Mouse (Mus musculus) midbrain, embryonic 13.5 days (tissue): ENCODE data around the gene Atrnl1. TPM values are rescaled to one million over a fixed set of nuclear protein-coding genes. Genes with fewer than 3 reads are reported as not detected.

Experiments used
- ATAC-seq: fragments of 200-750 bp; cut with Nextera tagmentation; 2 replicates; pipeline ENCODE4 v1.8.0; 2017; ENCODE audit warnings: mild to moderate bottlenecking, moderate TSS enrichment, moderate library complexity
- H3K27ac ChIP-seq: fragments of 300-500 bp; sonication (generic); 2 replicates; pipeline ENCODE4 v1.5.1; 2015; ENCODE audit warnings: inconsistent platforms, mild to moderate bottlenecking, moderate library complexity
- H3K27me3 ChIP-seq: fragments of 300-500 bp; sonication (generic); 2 replicates; pipeline ENCODE4 v1.6.1; 2015; ENCODE audit warnings: mild to moderate bottlenecking, inconsistent platforms
- H3K36me3 ChIP-seq: fragments of 300-500 bp; sonication (generic); 2 replicates; pipeline ENCODE4 v1.6.1; 2015; ENCODE audit warnings: mild to moderate bottlenecking, inconsistent platforms
- H3K4me1 ChIP-seq: fragments of 300-500 bp; sonication (generic); replicated peaks from 2 replicates; pipeline ENCODE4 v1.6.1; 2015; ENCODE audit warnings: inconsistent platforms
- H3K4me2 ChIP-seq: fragments of 300-500 bp; sonication (generic); replicated peaks from 2 replicates; pipeline ENCODE4 v1.6.1; 2015; ENCODE audit warnings: moderate library complexity, mild to moderate bottlenecking, inconsistent platforms
- H3K4me3 ChIP-seq: fragments of 300-500 bp; sonication (generic); replicated peaks from 2 replicates; pipeline ENCODE4 v1.5.1; 2015; ENCODE audit warnings: mild to moderate bottlenecking, inconsistent platforms
- H3K9ac ChIP-seq: fragments of 300-500 bp; sonication (generic); replicated peaks from 2 replicates; pipeline ENCODE4 v1.6.1; 2015; ENCODE audit warnings: mild to moderate bottlenecking, inconsistent platforms
- H3K9me3 ChIP-seq: fragments of 300-500 bp; sonication (generic); 2 replicates; pipeline ENCODE4 v1.6.1; 2016; ENCODE audit warnings: mild to moderate bottlenecking, inconsistent platforms
- WGBS: fragments of 180-500 bp; shearing (Covaris S2); methylation state at CpG from one replicate; pipeline ENCODE4 v1.1.7; 2015; 5-methylcytosine and 5-hydroxymethylcytosine counted together
- polyA plus RNA-seq: library from polyadenylated mRNA; unstranded; fragments of >200 nt; fragmentation: Nextera tagmentation; extraction: Ambion mirVana; gene quantifications from 2 replicates; pipeline ENCODE4 v1.2.1, GENCODE M21; 2015

Gene Atrnl1
- polyA plus RNA-seq: 10.0 and 10.2 TPM in 2 replicates

- under 1% methylated on average over 67 of the region's 103 CpGs for WGBS
- Histone ChIP-seq H3K4me1 (peaks cover 39% of the 10 kb centered on the region), H3K36me3 (no peaks in the 10 kb centered on the region), H3K4me3 (peak within 1 kb of the TSS; percentile 83), H3K4me2 (peak within 1 kb of the TSS; percentile 95), H3K27ac (peak within 1 kb of the TSS; percentile 98), H3K9me3 (no peaks in the 10 kb centered on the region), H3K9ac (peak within 1 kb of the TSS; percentile 95), H3K27me3 (no peaks in the 10 kb centered on the region)
- peak; percentile 92 for ATAC-seq
Measured at GRCm38 (mm10) chr19:57610476-57611261, at the start of gene Atrnl1. Gene Atrnl1, plus strand, starts transcription at chr19:57611034.

GRCm38 (mm10) chr19:57561486-57561885, 49.3 kb upstream of the Atrnl1 start:
- H3K27ac ChIP-seq: no peak overlapping the region
- no peaks in the 10 kb centered on the region for H3K36me3 ChIP-seq
- no peaks in the 10 kb centered on the region for H3K9me3 ChIP-seq
- 0 out of 2 replicates have a peak, but pooled peaks cover 3% of the 10 kb centered on the region for H3K27me3 ChIP-seq
- no peak overlapping the region for H3K4me3 ChIP-seq
- 68% methylated on average over 4 of the region's 4 CpGs for WGBS
- H3K4me2 ChIP-seq: no peak overlapping the region
- no peak overlapping the region for H3K9ac ChIP-seq
- no peak for ATAC-seq
- peaks cover 12% of the 10 kb centered on the region for H3K4me1 ChIP-seq

GRCm38 (mm10) chr19:57569040-57569439, 41.8 kb upstream of the Atrnl1 start:
- Histone ChIP-seq H3K27me3 (no peaks in the 10 kb centered on the region), H3K9ac (no peak overlapping the region), H3K9me3 (no peaks in the 10 kb centered on the region), H3K4me2 (no peak overlapping the region), H3K4me1 (peaks cover 12% of the 10 kb centered on the region), H3K36me3 (no peaks in the 10 kb centered on the region), H3K4me3 (no peak overlapping the region), H3K27ac (no peak overlapping the region)
- ATAC-seq: no peak
- 85% methylated on average over 6 of the region's 6 CpGs for WGBS

GRCm38 (mm10) chr19:57572360-57573237, 38.2 kb upstream of the Atrnl1 start:
- peak; percentile 77 for ATAC-seq
- no peak overlapping the region for H3K4me2 ChIP-seq
- no peak overlapping the region for H3K4me3 ChIP-seq
- H3K4me1 ChIP-seq: peaks cover 30% of the 10 kb centered on the region
- no peak overlapping the region for H3K9ac ChIP-seq
- peak overlapping the region; percentile 67 for H3K27ac ChIP-seq
- no peaks in the 10 kb centered on the region for H3K9me3 ChIP-seq
- H3K27me3 ChIP-seq: no peaks in the 10 kb centered on the region
- WGBS: 54% methylated on average over 16 of the region's 16 CpGs
- H3K36me3 ChIP-seq: no peaks in the 10 kb centered on the region

- peak; percentile 49; the same call in 1 of the 2 replicates for ATAC-seq
- H3K27me3 ChIP-seq: no peaks in the 10 kb centered on the region
- H3K36me3 ChIP-seq: no peaks in the 10 kb centered on the region
- peaks cover 30% of the 10 kb centered on the region for H3K4me1 ChIP-seq
- H3K9ac ChIP-seq: no peak overlapping the region
- no peak overlapping the region for H3K4me2 ChIP-seq
- H3K27ac ChIP-seq: peak overlapping the region; percentile 67; the same call in 1 of the 2 replicates
- no peak overlapping the region for H3K4me3 ChIP-seq
- H3K9me3 ChIP-seq: no peaks in the 10 kb centered on the region
Measured at GRCm38 (mm10) chr19:57573470-57573869, 37.4 kb upstream of the Atrnl1 start.

GRCm38 (mm10) chr19:57575027-57575426, 35.8 kb upstream of the Atrnl1 start:
- 83% methylated on average over 7 of the region's 7 CpGs for WGBS

GRCm38 (mm10) chr19:57576836-57577235, 34.0 kb upstream of the Atrnl1 start:
- H3K4me1 ChIP-seq: peaks cover 30% of the 10 kb centered on the region
- H3K9me3 ChIP-seq: no peaks in the 10 kb centered on the region
- no peak overlapping the region for H3K4me2 ChIP-seq
- peak overlapping the region; percentile 27 for H3K27ac ChIP-seq
- no peak overlapping the region for H3K4me3 ChIP-seq
- no peaks in the 10 kb centered on the region for H3K36me3 ChIP-seq
- ATAC-seq: peak; percentile 25; the same call in 1 of the 2 replicates
- H3K27me3 ChIP-seq: no peaks in the 10 kb centered on the region
- H3K9ac ChIP-seq: 0 out of 2 replicates have a peak overlapping the region, but pooled peaks have one; percentile 5
- 18% methylated on average over 5 of the region's 5 CpGs for WGBS

More at GRCm38 (mm10) chr19:57575027-57575426, 35.8 kb upstream of the Atrnl1 start:
- H3K9ac ChIP-seq: no peak overlapping the region
- H3K9me3 ChIP-seq: no peaks in the 10 kb centered on the region
- H3K4me3 ChIP-seq: no peak overlapping the region
- no peaks in the 10 kb centered on the region for H3K27me3 ChIP-seq
- ATAC-seq: no peak
- H3K4me1 ChIP-seq: peaks cover 30% of the 10 kb centered on the region
- no peak overlapping the region for H3K4me2 ChIP-seq
- no peak overlapping the region for H3K27ac ChIP-seq
- H3K36me3 ChIP-seq: no peaks in the 10 kb centered on the region

- Histone ChIP-seq H3K27ac (peak overlapping the region; percentile 59; the same call in 1 of the 2 replicates), H3K9ac (0 out of 2 replicates have a peak overlapping the region, but pooled peaks have one; percentile 5), H3K4me1 (peaks cover 28% of the 10 kb centered on the region), H3K4me3 (no peak overlapping the region), H3K4me2 (no peak overlapping the region), H3K9me3 (no peaks in the 10 kb centered on the region), H3K36me3 (no peaks in the 10 kb centered on the region), H3K27me3 (no peaks in the 10 kb centered on the region)
- no peak for ATAC-seq
- WGBS: 70% methylated on average over 6 of the region's 6 CpGs
Measured at GRCm38 (mm10) chr19:57577256-57577655, 33.6 kb upstream of the Atrnl1 start.

- Histone ChIP-seq H3K9ac (no peak overlapping the region), H3K9me3 (no peaks in the 10 kb centered on the region), H3K4me2 (no peak overlapping the region), H3K4me3 (no peak overlapping the region), H3K36me3 (no peaks in the 10 kb centered on the region), H3K4me1 (peaks cover 19% of the 10 kb centered on the region), H3K27me3 (no peaks in the 10 kb centered on the region), H3K27ac (no peak overlapping the region)
- 89% methylated on average over 7 of the region's 7 CpGs for WGBS
- ATAC-seq: no peak
Measured at GRCm38 (mm10) chr19:57580962-57581361, 29.9 kb upstream of the Atrnl1 start.

- no peak overlapping the region for H3K4me3 ChIP-seq
- H3K4me1 ChIP-seq: peaks cover 8% of the 10 kb centered on the region
- WGBS: 68% methylated on average over 4 of the region's 4 CpGs
- H3K27me3 ChIP-seq: no peaks in the 10 kb centered on the region
- H3K4me2 ChIP-seq: no peak overlapping the region
- H3K9me3 ChIP-seq: no peaks in the 10 kb centered on the region
- ATAC-seq: no peak
- H3K27ac ChIP-seq: no peak overlapping the region
- no peak overlapping the region for H3K9ac ChIP-seq
- no peaks in the 10 kb centered on the region for H3K36me3 ChIP-seq
Measured at GRCm38 (mm10) chr19:57585231-57585792, 25.5 kb upstream of the Atrnl1 start.

- Histone ChIP-seq H3K4me1 (peaks cover 8% of the 10 kb centered on the region), H3K4me3 (no peak overlapping the region), H3K27ac (no peak overlapping the region), H3K9ac (no peak overlapping the region), H3K4me2 (no peak overlapping the region), H3K36me3 (no peaks in the 10 kb centered on the region), H3K9me3 (no peaks in the 10 kb centered on the region), H3K27me3 (no peaks in the 10 kb centered on the region)
- ATAC-seq: no peak
- 40% methylated on average over 10 of the region's 10 CpGs for WGBS
Measured at GRCm38 (mm10) chr19:57586172-57586571, 24.7 kb upstream of the Atrnl1 start.
